Mouse (Mus musculus) 3134 (cell line): ENCODE data around the gene Plvap.
"Not testable (repeated sequence)": the region's sequence is repeated elsewhere in the genome, so short reads cannot be mapped to it uniquely, and the experiment has no call there.

Source experiments
- DNase-seq: peaks from one replicate; pipeline ENCODE4 v3.0.0-alpha.2; 2011; ENCODE audit warnings: low spot score; ENCODE audit not compliant: insufficient read length; ENCODE audit errors: extremely low read depth

Plvap gene

GRCm38 (mm10) chr8:71511644-71512043 lies at the start of gene Plvap:
Plvap (minus strand) TSS chr8:71511752.
- no peak for DNase-seq

GRCm38 (mm10) chr8:71560765-71561164 lies 49.2 kb upstream of the Plvap start:
- no peak for DNase-seq

- DNase-seq: no peak
Observed at GRCm38 (mm10) chr8:71560071-71560470, 48.5 kb upstream of the Plvap start.

GRCm38 (mm10) chr8:71558958-71559690 lies 47.6 kb upstream of the Plvap start:
- no peak for DNase-seq

GRCm38 (mm10) chr8:71558071-71558957 lies 46.8 kb upstream of the Plvap start, which contains the start of gene Tmem221:
Tmem221 (minus strand) TSS chr8:71558871.
- DNase-seq: no peak

GRCm38 (mm10) chr8:71554644-71555043 lies 43.1 kb upstream of the Plvap start:
- no peak for DNase-seq

GRCm38 (mm10) chr8:71554001-71554400 lies 42.4 kb upstream of the Plvap start:
- DNase-seq: no peak

- DNase-seq: no peak
Observed at GRCm38 (mm10) chr8:71552770-71553169, 41.2 kb upstream of the Plvap start.

- no peak for DNase-seq
Observed at GRCm38 (mm10) chr8:71550754-71551153, 39.2 kb upstream of the Plvap start.

- no peak for DNase-seq
Observed at GRCm38 (mm10) chr8:71547590-71547989, 36.0 kb upstream of the Plvap start.

GRCm38 (mm10) chr8:71545053-71545452 lies 33.5 kb upstream of the Plvap start:
- DNase-seq: no peak

GRCm38 (mm10) chr8:71543755-71544154 lies 32.2 kb upstream of the Plvap start:
- no peak for DNase-seq

GRCm38 (mm10) chr8:71542632-71543343 lies 31.2 kb upstream of the Plvap start, which contains the start of gene Mvb12a:
Mvb12a (plus strand) TSS chr8:71542922.
- peak; percentile 93 for DNase-seq

- DNase-seq: peak; percentile 78
Observed at GRCm38 (mm10) chr8:71537028-71537867, 25.7 kb upstream of the Plvap start, which contains the start of gene Bst2. Bst2 (minus strand) TSS chr8:71537456.

- DNase-seq: peak; percentile 49
Observed at GRCm38 (mm10) chr8:71535663-71536062, 24.1 kb upstream of the Plvap start.

- no peak for DNase-seq
Observed at GRCm38 (mm10) chr8:71534263-71534810, 22.8 kb upstream of the Plvap start.

GRCm38 (mm10) chr8:71530735-71531467 lies 19.3 kb upstream of the Plvap start:
- not testable (repeated sequence) for DNase-seq

GRCm38 (mm10) chr8:71528362-71529073 lies 17.0 kb upstream of the Plvap start:
- DNase-seq: no peak
